Mouse (Mus musculus) limb, embryonic 14.5 days (tissue): ENCODE data around the gene Dusp22. TPM values are rescaled to one million over a fixed set of nuclear protein-coding genes. Genes with fewer than 3 reads are reported as not detected.

ENCODE experiments used
- ATAC-seq: fragments of 200-750 bp; cut with Nextera tagmentation; 2 replicates; pipeline ENCODE4 v1.8.0; 2017; ENCODE audit warnings: low read depth, moderate number of reproducible peaks, moderate TSS enrichment; ENCODE audit not compliant: low FRiP score
- DNase-seq: peaks from one replicate; pipeline ENCODE4 v3.0.0-alpha.2; 2015; ENCODE audit warnings: low spot score
- H3K27ac ChIP-seq: fragments of 300-500 bp; sonication (generic); replicated peaks from 2 replicates; pipeline ENCODE4 v1.5.1; 2014; ENCODE audit warnings: low read depth, mild to moderate bottlenecking, low read length, moderate library complexity, mixed read lengths
- H3K27me3 ChIP-seq: fragments of 300-500 bp; sonication (generic); 2 replicates; pipeline ENCODE4 v1.6.1; 2014; ENCODE audit warnings: low read length, mixed read lengths; ENCODE audit not compliant: control insufficient read depth, insufficient read depth
- H3K36me3 ChIP-seq: fragments of 300-500 bp; sonication (generic); 2 replicates; pipeline ENCODE4 v1.6.1; 2014; ENCODE audit warnings: mild to moderate bottlenecking, low read length, moderate library complexity, mixed read lengths; ENCODE audit not compliant: control insufficient read depth, insufficient read depth
- H3K4me1 ChIP-seq: fragments of 300-500 bp; sonication (generic); 2 replicates; pipeline ENCODE4 v1.6.1; 2014; ENCODE audit warnings: antibody characterized with exemption, low read length, mixed read lengths; ENCODE audit not compliant: control insufficient read depth, insufficient read depth
- H3K4me2 ChIP-seq: fragments of 300-500 bp; sonication (generic); replicated peaks from 2 replicates; pipeline ENCODE4 v1.6.1; 2014; ENCODE audit warnings: low read depth, mild to moderate bottlenecking, low read length, moderate library complexity; ENCODE audit not compliant: severe bottlenecking
- H3K4me3 ChIP-seq: fragments of 300-500 bp; sonication (generic); replicated peaks from 2 replicates; pipeline ENCODE4 v1.5.1; 2014; ENCODE audit warnings: low read length
- H3K9ac ChIP-seq: fragments of 300-500 bp; sonication (generic); 2 replicates; pipeline ENCODE4 v1.6.1; 2014; ENCODE audit warnings: mild to moderate bottlenecking, low read depth, low read length, moderate library complexity; ENCODE audit not compliant: severe bottlenecking
- H3K9me3 ChIP-seq: fragments of 300-500 bp; sonication (generic); 2 replicates; pipeline ENCODE4 v1.6.1; 2016; ENCODE audit warnings: low read length; ENCODE audit not compliant: control insufficient read depth
- POLR2A ChIP-seq: fragments of 200-500 bp; IDR thresholded peaks from 2 replicates; pipeline ENCODE4 v1.8.0; 2012; ENCODE audit warnings: inconsistent platforms, mild to moderate bottlenecking, moderate library complexity, borderline replicate concordance; ENCODE audit not compliant: insufficient read depth, insufficient read length; ENCODE audit errors: extremely low read depth
- WGBS: fragments of 180-500 bp; shearing (Covaris S2); extraction: QIAGEN DNeasy Blood & Tissue Kit; methylation state at CpG from one replicate; pipeline ENCODE4 v1.1.7; 2014; 5-methylcytosine and 5-hydroxymethylcytosine counted together
- polyA plus RNA-seq, 2 experiments: library from polyadenylated mRNA; depleted of rRNA in 1 of 2; stranded (reverse) in 1 of 2; unstranded in 1 of 2; fragments of >200 nt; fragmentation: Nextera tagmentation in 1 of 2; extraction: Ambion mirVana in 1 of 2; gene quantifications; 2 replicates each; pipeline versions ENCODE4 v1.2.1 to v1.2.3; 2012 to 2014

Gene Dusp22
- polyA plus RNA-seq, 2 experiments: 28.5 to 40.3 TPM

DNA sequence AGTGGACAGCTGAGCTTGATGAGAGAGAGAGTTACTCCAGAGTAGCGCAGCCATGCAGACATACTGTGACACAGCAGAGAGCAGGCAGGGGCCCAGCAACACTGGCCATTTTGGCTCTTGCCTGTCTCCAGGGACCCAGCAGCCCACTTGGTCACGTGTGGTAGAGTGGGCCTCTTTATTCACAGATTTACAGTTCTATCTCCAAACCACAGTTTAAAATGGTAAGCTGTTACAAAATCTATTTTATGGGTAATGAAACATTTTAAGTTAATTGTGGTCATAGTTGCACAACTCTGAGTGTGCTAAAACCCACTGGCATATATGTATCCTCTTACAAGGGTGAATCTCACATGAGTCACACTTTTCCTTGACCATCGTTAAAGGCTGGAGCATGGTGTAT, 9.5 kb downstream of the Dusp22 start:
- no peak overlapping the region for H3K9ac ChIP-seq
- 78% methylated on average over 3 of the region's 3 CpGs for WGBS
- no peak for TF ChIP-seq POLR2A
- no peak overlapping the region for H3K27ac ChIP-seq
- no peak for DNase-seq
- no peak overlapping the region for H3K4me2 ChIP-seq
- no peaks in the 10 kb centered on the region for H3K27me3 ChIP-seq
- H3K4me3 ChIP-seq: no peak overlapping the region
- ATAC-seq: no peak
- H3K4me1 ChIP-seq: no peaks in the 10 kb centered on the region
- H3K9me3 ChIP-seq: no peaks in the 10 kb centered on the region
- no peaks in the 10 kb centered on the region for H3K36me3 ChIP-seq

- no peak for ATAC-seq
- H3K9ac ChIP-seq: no peak overlapping the region
- H3K4me1 ChIP-seq: no peaks in the 10 kb centered on the region
- no peak overlapping the region for H3K4me2 ChIP-seq
- no peak overlapping the region for H3K4me3 ChIP-seq
- no peaks in the 10 kb centered on the region for H3K27me3 ChIP-seq
- TF ChIP-seq POLR2A: no peak
- H3K27ac ChIP-seq: no peak overlapping the region
- no peaks in the 10 kb centered on the region for H3K36me3 ChIP-seq
- 91% methylated on average over 5 of the region's 5 CpGs for WGBS
- DNase-seq: no peak
- H3K9me3 ChIP-seq: no peaks in the 10 kb centered on the region
These were observed 14.1 kb downstream of the Dusp22 start for GRCm38 (mm10) chr13:30673878-30674277.

GRCm38 (mm10) chr13:30678822-30679221, 19.0 kb downstream of the Dusp22 start:
- DNase-seq (no peak), ATAC-seq (no peak)
- Histone ChIP-seq H3K36me3 (no peaks in the 10 kb centered on the region), H3K27ac (no peak overlapping the region), H3K27me3 (no peaks in the 10 kb centered on the region), H3K9me3 (no peaks in the 10 kb centered on the region), H3K4me3 (no peak overlapping the region), H3K4me1 (no peaks in the 10 kb centered on the region), H3K9ac (no peak overlapping the region), H3K4me2 (no peak overlapping the region)
- WGBS: 94% methylated on average over 5 of the region's 5 CpGs
- no peak for TF ChIP-seq POLR2A

- WGBS: 81% methylated on average over 4 of the region's 4 CpGs
- Histone ChIP-seq H3K4me1 (no peaks in the 10 kb centered on the region), H3K27me3 (no peaks in the 10 kb centered on the region), H3K4me3 (no peak overlapping the region), H3K9me3 (no peaks in the 10 kb centered on the region), H3K36me3 (no peaks in the 10 kb centered on the region), H3K27ac (no peak overlapping the region), H3K4me2 (no peak overlapping the region), H3K9ac (no peak overlapping the region)
- no peak for ATAC-seq
- DNase-seq: no peak
- TF ChIP-seq POLR2A: no peak
These were observed 22.1 kb downstream of the Dusp22 start for GRCm38 (mm10) chr13:30681866-30682265.

GRCm38 (mm10) chr13:30682328-30682727, 22.5 kb downstream of the Dusp22 start:
- WGBS: 87% methylated on average over 3 of the region's 3 CpGs
- Histone ChIP-seq H3K9ac (no peak overlapping the region), H3K9me3 (no peaks in the 10 kb centered on the region), H3K27me3 (no peaks in the 10 kb centered on the region), H3K4me1 (no peaks in the 10 kb centered on the region), H3K36me3 (no peaks in the 10 kb centered on the region), H3K4me3 (no peak overlapping the region), H3K4me2 (no peak overlapping the region), H3K27ac (no peak overlapping the region)
- DNase-seq (no peak), ATAC-seq (no peak)
- TF ChIP-seq POLR2A: no peak

DNA sequence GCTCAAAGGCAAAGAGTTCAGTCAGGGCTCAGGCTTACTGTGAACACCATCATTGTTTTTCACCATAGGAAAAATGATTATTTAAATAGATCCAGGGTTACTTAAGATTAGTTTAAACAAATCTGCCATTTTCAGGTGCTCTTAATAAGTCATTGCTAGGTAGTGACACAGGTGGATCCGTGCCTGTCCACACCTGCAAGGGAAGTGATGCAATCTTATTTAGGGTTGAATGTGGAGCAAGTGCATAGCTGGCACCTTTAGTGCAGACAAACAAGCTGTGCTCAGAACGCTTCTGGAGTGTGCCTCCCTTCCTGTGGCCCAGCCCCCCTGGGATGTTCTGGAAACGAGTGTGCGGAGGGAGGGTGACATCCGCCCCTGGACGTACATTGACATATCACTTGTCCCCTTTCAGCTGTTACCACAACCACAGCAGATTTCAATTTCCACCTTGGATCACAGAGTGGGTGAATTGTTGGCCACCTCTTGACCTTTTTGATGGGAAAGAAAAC, 24.9 kb downstream of the Dusp22 start:
- Histone ChIP-seq H3K4me2 (no peak overlapping the region), H3K27ac (no peak overlapping the region), H3K4me1 (no peaks in the 10 kb centered on the region), H3K4me3 (no peak overlapping the region), H3K36me3 (no peaks in the 10 kb centered on the region), H3K27me3 (no peaks in the 10 kb centered on the region), H3K9me3 (no peaks in the 10 kb centered on the region), H3K9ac (no peak overlapping the region)
- ATAC-seq: no peak
- TF ChIP-seq POLR2A: no peak
- WGBS: 57% methylated on average over 6 of the region's 6 CpGs
- no peak for DNase-seq
